Mouse (Mus musculus): ENCODE results near the gene Gnai2. TPM values are rescaled to one million over a fixed set of nuclear protein-coding genes. Genes with fewer than 3 reads are reported as not detected.
A peak's percentile ranks its signal among the peaks of the same experiment; 100 is the strongest.

The Gnai2 gene
- total RNA-seq, 2 experiments from 2014 or later = 307 to 340 TPM

DNA sequence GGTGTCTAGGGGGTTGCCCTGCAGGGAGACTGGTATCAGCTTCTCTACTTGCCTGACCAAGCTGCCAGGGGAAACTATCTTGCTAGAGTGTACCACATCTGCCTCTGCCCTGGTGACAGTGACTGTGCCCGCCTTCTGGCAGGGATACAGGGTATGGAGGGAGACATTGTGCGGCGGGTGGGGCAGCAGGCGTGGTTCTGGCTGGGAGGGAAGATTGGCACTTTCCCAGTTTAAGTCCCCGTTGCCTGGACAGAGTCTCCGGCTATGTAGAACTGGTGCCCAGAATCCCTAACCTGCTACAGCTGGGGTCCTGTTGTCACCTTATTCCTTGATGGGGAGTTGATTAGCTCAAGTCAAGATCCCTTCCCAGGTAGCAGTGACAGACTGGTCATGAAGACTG, 2.7 kb downstream of the Gnai2 start:
- DNase-seq (ENCODE audit: low spot score in 2 of 2) = peak in 1 of 2 experiments; percentile 58

DNA sequence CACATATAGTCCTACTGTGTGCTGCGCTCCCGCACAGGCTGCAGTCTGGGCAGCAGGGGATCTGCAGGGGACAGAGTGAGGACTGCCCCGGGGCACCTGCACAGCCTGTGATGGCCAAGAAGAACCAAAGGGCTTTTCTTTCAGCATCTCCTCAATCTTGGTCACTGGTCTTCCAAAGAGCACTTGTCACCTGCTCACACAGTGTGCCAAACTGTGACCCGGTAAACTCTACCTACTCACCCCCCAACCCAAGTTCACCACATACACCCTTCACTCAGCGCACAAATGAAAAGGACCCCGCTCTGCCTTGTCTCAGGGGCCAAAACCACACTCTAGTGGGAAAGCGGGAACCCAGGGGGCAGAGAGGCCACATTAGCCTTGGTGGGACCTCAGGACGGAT, 3.3 kb downstream of the Gnai2 start:
- DNase-seq (ENCODE audit: low spot score in 2 of 2) = no peak

DNA sequence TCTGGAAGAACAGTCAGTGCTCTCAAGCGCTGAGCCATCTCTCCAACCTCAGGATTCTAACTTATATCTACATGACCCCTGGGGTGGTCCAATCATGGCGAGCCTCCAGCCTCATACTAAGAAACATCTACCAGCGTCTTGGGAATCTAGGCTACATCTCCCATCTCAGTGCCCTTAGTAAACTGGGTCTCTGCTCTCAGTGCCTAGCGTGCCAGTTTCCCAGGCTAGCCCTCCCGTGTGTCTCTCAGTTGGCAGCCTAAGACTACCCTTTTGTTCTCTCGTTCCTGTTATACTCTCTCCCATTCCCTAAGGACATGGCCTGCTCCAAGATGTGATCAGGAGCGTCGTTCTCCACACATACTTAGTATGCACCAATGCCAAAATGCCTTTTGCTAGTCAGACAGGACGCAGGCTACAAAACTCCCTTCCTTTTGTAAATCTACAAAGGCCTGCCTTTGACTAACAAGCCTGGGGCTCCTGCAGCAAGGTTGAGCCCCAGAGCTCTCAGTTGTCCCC, 3.8 kb downstream of the Gnai2 start:
- DNase-seq (ENCODE audit: low spot score in 2 of 2) = no peak

DNA sequence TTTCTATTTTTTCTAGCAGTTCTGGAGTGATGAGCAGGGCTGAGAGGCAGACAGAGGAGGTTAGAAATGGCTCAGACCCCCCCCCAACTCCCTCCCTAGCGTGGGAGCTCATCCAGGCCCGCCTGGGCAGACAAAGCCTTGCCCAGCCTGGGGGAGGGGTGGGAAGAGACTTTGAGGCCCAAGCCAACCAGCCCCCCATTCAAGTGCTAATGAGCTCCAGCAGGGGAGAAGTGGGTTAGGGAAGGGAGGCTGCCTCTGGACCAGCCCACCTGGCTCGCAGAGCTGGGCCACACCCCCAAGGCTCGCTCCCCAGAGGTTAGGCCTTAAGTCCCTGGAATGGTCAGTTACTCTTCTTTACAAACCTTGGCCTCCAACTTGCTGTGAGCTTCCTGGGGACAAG, 4.6 kb downstream of the Gnai2 start:
- peak in 1 of 2 experiments; percentile 35 for DNase-seq (ENCODE audit: low spot score in 2 of 2)

DNA sequence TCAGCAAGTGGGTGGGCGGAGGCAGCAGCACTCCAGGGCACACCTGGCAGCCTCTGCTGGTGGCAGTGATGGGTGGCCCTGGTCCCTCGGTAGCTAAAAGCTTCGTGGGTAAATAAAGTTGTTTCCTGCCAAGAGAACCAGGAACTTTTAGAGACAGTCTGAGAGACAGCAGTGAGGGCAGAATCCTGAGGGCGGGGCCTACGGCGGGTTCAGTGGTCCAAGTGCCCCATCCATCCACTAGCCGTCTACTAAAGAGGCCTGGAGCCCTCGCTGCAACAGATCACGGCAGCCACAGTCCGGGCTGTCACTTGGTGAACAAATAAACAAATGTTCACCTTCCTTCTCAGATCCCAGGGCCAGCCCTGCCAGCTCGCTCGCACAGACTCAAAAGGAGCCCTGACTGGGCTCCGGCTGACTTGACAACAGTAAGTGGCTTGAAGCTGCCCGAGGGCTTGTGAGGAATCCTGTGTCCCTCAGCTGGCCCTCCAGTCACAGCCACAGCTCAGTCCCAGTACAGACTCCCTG, 5.2 kb downstream of the Gnai2 start:
- DNase-seq (ENCODE audit: low spot score in 2 of 2) = no peak

DNA sequence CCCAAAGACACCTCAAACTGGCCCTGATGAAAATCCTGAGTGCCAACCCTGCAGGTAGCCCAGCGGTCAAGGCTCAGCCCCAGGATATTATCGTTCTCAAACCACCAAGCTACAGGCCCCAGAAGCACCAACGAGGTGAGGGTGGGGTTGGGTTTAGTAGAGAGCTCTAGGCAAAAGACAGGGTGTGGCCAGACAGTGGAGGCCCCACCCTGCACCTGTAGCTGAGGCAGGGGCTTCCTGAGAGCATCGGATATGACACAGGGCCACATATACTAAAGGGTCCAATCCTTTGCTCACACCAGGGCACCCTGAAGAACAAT, 5.8 kb downstream of the Gnai2 start:
- no peak for DNase-seq (ENCODE audit: low spot score in 2 of 2)

DNA sequence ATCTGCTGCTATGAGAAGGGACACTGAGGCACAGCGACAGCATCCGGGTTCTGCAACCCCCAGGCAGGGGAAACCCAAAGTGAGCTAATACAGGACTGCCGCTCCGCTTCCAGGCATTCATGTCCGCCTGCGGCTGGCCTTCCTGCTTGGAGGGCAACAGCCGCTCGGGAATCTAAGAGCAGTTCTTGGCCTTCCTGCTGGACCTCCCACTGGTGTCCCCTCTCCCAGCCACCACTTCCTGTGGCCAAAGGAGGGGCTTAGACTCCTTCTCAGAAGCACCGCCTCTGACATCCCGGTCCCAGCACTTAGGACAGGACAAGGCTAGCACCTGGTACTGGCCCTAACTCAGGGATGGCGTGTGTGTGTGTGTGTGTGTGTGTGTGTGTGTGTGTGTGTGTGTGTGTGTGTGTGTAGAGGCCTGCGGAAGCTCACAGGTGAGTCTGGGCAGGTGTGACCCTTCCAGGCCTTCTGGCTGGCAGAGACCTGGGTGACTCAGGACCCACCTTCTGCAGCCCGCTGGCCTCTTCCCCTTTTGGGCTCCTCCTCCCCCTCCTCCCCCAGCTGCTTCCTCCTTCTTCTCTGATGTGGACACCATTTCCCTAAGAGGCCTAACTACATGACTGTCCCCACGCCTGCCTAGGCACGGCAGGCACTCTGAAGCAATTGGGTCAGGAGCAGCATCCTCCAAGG, 6.3 kb downstream of the Gnai2 start:
- no peak for DNase-seq (ENCODE audit: low spot score in 2 of 2)

DNA sequence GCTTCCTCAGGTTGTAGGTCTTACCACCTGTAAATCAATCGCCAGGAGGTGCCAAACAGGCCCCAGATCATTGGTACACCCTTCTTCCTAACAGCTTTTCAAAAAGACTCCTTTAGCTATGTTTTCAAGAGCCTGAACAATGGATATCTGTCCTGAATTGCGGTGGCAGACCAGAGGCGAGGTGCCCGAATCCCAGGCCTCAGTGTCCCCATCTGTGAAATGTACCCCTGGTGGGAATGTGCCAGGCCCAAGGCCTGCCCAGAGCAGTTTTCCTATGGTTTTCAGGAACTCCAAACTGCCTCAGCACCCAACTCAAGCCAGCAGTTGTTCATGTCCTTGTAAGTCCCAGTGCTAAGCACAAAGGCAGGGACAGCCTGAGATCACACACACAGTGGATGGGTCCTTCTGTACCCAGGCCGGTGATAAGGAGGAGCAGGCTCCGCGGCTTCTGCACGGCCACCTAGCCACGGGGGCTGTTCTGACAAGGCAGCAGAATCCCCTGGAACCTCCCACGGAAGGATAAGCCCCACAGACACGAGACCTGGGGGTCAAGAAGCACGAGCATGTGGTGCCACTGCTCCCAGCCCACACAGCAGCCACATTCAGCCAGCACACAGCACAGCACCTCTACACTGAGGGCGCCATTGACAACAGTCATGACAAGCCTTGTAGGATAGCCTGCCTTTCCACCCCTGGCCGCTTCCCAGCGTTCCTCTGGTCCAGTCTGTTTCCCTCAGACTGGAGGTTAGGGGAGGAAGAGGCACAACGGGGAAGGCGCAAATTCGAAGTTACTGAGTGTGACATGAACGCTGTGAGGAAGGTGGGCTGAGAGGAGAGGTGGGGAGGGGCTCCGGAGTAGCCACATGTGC, 7.5 kb downstream of the Gnai2 start:
- DNase-seq (ENCODE audit: low spot score in 2 of 2) = no peak

DNA sequence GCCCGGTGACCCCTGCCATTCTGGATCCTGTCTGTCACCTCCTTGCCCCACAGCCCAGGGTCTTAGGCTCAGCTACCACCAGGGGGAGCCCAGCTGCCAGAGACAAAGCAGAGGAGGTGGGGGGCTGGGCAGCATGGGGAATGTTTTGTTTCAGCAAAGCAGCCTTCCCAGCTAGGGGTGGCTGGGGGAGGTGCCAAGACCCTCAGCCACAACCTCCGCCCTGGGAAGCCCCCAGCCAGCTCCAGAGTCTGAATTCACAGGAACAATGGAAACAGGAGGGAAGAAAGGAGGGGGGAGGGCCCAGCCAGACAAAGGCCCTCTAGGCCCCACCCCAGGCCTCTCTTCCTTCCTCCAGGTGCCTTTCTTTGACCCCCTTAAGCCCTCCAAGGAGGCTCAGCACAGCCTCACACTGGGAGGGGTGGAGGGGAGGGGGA, 8.3 kb downstream of the Gnai2 start:
- peak; percentile 78 to 90 for DNase-seq (ENCODE audit: low spot score in 2 of 2)

DNA sequence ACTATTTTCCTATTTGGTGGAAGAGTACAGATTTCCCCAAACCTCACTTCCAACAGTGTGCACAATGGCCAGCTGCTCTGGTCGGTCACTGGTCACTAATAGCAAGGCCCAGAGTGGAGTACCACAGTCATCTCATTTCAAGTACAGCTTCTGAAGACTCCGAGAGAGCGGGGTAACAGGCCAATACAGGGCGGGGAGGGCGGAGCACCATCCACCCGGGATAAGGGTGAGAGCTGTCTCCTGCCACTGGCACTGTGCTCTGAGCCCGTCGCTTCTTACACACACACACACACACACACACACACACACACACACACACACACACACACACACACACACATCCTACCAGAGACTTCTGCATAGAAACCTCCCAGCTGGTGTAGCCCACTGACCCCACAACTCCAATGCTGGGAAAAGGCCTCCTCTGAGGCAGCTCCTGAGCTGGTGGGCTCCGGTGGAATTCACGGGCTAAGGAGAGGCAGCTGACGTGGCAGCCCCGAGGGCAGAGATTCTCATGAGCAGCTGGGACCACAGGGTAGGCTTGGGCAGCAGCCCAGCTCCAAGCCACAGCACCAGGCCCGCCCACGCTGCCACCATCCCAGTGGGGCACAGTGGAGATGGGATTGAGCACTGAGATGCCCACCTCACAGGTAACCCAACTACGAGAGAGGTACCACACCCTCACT, 8.9 kb downstream of the Gnai2 start:
- DNase-seq (ENCODE audit: low spot score in 2 of 2) = peak in 1 of 2 experiments; percentile 59

DNA sequence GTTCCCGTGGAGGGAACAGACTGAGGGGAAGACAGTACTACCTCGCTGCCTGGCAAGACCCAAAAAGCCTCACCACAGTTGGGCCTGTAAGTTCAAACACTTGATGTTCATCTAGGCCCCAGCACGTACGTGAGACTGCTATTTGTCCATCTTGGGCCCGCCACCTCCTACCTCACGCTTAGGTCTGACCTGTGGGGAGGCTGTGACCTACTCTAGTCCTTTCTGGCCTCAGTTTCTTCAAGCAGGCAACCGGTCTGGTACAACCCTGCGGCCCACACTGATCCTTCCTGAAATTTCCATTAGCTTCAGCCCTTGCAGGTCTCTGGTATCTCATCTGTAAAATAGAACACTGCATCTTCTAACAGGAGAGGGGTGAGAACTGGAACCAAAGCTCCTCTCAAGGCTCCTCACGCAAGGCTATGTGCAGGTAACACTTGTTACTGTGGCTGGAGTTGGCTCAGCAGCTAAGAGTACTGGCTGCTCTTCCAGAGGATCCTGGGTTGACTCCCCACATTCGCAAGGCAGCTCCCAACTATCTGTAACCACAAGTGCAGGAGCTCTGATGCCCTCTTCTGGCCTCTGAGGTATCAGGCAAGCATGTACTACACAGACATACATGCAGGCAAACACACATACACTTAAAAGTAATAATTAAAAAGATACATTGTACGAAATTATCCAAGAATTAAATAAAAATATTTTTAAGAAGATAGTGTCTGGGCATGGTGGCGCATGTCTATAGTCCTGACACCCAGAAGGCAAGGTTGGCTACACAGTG, 9.6 kb downstream of the Gnai2 start:
- DNase-seq (ENCODE audit: low spot score in 2 of 2) = no peak

DNA sequence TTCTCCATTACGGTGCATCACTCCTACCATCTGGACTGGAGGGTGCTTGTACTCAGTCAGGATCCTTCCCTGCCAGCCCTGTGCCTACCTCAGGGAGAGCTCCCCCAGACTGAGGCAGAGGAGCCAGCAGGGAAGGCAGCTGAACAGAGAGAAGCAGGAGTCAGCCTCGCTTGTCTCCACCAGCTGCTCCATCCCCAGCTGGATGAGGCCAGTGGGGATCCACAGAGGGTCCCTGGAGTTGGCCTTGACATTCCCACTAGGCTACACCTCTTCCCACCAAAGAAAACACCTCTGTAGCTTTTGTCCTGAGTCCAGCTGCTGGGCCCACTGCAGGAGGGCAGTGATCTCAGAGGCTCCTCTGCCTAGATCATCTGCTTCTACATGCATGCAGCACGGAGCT, 10.2 kb downstream of the Gnai2 start:
- no peak for DNase-seq (ENCODE audit: low spot score in 2 of 2)

DNA sequence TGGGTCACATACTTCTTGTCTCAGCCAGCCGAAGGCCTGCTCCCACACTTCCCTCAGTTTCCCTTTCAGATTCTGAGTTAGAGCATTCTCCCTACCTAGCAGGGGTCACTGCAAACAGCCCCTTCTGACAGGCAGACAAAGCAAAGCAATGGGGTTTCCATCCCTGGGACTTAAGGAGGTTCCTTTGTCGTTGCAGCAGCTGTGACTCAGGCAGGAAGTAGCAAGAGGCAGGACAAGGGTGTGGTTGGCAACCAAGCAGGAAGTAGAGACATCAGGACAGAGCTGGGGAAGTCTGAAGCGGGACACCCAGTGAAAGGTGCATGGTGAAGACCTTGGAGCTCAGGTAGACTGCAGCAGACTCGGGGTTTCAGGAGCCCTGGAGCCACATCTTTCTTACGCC, 10.6 kb downstream of the Gnai2 start:
- DNase-seq (ENCODE audit: low spot score in 2 of 2) = no peak

DNA sequence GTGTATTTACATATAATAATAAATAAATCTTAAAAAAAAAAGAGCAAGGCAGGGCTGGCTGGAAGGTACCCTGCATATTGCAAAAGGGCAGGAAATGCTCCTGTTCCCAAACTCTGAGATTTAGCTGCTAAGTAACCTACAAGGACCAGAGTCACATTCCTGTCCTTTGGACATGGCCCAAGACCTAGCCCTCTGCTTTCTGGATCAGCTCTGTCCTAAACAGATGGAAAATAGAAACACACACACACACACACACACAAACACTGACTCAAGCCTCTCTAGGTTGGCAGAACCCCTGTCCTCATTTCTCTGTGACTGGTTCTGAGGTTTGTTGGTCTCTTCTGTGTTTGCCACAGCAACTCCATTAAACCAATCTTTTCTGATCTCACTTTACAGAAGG, 14.2 kb downstream of the Gnai2 start:
- DNase-seq (ENCODE audit: low spot score in 2 of 2) = no peak

DNA sequence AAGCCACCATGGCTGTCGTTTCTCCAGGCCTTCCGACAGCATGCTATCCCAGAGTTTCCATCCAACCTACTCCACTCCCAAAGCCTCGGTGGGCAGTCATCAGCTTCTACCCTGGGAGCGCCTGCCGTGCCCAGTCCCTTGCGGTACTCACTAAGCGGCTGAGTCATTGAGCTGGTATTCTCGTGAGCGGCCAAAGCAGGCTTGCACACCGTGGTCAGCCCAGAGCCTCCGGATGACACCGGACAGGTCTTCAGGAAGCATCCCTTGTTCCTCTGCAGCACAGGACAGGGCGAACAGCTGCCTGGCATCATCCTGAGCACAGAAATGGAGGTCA, 15.7 kb downstream of the Gnai2 start:
- DNase-seq (ENCODE audit: low spot score in 2 of 2) = no peak

DNA sequence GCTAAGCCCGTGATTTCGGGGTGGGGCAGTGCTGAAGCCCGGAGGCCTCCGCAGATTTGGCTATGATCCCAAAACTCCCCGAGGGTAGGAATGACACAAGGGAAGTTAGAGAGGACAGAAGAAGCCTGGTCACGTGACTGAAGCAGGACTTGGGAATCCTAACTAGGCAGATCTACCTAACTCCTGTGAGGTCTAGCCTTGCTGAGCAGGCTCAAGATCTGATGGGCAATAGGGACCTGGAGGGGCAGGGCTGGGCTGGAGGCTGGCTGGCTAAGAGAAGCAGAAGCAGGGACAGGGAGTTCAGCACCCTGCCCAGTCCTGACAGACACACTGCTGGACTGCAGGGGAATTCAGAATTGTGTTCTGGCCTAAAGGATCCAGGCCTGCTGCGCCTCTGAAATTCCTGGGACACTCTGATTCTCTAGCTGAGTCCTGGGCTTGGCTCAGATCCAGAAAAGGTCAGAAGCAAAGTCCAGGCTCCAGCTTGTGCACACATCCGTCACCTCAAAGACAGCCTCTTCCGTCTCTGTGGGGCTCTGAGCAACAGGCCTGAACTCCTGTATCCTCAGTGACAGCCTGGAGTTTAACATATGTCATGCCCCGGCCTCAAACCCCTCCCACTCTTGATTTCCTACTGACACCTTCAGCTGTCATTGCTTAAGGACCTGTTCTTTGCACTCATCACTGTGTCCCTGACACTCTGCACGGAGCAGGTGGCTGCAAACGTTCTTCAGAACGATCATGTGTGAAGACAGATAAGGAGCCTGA, 16.2 kb downstream of the Gnai2 start:
- DNase-seq (ENCODE audit: low spot score in 2 of 2) = no peak

DNA sequence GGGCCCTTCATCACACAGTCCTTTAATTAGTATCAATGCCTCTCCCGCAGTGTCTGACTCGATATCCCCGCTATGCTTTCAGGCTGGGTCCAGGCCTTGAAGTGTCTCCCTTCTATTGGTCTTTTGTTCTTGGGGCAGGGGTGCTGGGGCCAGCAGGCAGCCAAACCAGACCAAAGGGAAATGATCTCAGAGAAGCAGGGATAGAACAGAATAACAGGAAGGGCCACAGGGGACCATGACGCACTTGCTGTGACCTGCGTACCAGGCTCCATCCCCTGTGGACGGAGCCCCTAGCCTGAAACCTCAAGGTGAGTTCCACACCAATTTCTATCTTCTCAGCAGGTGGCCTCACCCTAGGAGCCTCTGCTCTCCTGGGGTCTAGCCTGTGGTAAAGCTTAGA, 17.1 kb downstream of the Gnai2 start:
- DNase-seq (ENCODE audit: low spot score in 2 of 2) = no peak

DNA sequence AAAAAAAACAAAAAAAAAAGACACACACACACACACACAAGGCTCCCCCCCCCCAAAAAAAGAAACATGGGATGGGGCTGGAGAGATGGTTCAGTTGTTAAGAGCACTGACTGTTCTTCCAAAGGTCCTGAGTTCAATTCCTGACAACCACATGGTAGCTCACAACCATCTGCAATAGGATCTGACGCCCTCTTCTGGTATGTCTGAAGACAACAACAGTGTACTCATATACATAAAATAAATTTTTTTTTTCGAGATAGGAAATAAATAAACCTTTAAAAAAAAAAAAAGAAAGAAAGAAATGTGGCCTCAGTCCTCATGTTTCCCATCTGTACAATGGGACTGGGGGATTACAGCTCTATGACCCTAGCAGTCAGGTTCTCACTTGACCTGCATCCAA, 17.7 kb downstream of the Gnai2 start:
- no peak for DNase-seq (ENCODE audit: low spot score in 2 of 2)

DNA sequence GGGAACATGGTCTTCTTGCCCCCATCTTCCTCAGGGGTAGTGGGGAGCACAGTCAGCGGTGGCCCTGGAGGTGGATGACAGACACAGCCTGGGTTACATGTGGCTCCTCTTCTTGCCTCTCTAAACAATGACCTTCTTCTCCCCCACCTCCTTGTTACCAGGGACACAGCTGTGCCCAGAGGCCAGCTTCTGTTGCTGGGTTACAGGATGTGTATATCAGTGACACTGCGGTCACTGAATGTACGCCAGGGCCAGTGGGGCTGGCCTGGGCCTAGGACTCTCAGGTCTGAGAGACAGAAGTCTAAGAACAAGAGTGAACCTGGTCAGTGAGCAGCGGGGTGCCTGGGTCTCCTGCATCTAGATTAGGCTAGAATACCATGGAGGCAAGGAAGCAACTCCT, 20.1 kb downstream of the Gnai2 start:
- no peak for DNase-seq (ENCODE audit: low spot score in 2 of 2)

DNA sequence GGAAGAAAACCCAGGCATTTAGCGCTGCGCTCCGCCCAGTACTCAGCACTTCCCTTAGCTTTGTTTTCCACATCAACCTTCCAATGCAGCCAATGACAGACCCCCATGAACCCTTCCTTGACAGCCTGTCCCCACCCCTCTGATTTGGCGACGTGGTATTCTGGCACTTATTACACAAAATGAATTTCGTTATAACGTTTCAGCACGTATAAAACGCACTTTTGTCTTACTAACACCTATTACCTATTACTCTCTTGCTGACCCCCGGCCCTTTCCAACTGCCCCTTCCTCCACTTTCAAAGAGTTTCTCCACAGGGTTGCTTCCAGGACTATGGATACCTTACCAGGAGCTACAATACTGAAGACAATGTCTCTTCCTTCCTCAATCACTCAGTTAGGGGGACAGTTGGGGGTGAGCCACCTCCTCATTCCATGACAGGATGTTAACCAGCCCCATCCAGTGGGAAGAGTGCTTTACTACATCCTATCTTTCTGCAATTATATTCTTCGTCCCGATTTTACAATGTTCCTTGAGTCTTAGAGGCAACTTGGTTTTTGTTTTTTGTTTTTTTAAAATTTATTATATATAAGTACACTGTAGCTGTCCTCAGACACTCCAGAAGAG, 22.1 kb downstream of the Gnai2 start:
- peak in 1 of 2 experiments; percentile 58 for DNase-seq (ENCODE audit: low spot score in 2 of 2)
